Mouse (Mus musculus): ENCODE results near the gene Rin3. TPM values are rescaled to one million over a fixed set of nuclear protein-coding genes. Genes with fewer than 3 reads are reported as not detected.

Rin3 gene
- total RNA-seq, 2 experiments from 2014 or later: 19.2 to 21.6 TPM

DNA sequence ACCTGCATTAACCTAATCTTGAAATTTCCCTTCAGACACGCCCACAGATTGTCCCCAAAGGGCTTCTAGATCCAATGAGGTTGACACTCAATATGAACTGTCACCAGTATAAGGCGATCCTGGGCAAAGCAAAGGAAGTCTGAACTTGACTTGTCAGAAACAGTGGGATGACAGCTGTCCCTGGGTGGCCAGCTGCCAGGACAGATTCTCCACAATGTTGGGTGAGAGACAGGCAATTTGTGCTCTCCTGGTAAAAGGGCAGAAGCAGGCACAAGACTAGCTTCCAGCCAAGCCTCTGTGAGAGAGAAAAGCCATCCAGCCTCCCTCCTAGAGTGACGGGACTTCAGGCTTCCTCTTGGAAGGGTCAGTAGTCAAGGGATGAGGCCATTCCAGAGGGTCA lies 89.5 kb downstream of the Rin3 start:
- no peak for DNase-seq

DNA sequence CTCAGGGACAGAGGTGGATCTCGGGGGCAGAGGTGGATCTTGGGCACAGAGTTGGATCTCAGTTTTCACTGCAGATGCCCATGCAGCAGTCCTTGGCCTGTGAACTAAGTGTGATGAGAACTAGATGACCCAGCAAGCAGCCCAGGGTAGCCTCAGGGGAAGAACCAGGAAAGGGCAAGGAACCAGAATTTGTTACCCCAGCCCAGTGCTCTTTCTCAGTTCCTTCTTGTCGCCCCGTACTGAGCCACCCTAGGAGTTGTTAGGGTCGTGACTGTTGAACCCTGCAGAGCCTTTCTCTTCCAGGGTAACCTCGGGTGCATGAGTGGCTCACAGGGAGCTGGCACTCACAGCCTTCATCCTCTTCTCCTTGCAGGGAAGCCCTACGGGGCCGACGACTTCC lies 99.3 kb downstream of the Rin3 start:
- DNase-seq: no peak

DNA sequence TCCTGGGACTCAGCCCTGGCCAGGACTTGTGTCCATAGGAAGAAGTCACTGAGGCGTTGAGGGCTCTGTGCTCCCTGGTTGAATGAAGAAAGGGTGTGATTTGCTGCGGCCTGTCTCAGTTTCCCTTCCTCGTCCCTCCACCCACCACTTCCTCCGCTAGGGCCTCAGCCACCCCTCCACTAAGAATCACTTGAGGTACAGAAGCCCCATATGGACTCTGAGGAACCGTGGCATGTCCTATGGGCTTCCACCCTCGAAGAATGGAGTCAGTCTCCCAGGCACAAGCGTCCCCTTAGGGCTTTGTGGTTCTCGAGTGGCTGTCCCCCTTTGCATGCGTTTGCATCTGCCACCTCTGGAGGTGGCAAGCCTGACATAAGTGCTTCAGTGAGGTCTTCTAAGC lies 100.4 kb downstream of the Rin3 start:
- DNase-seq: no peak

DNA sequence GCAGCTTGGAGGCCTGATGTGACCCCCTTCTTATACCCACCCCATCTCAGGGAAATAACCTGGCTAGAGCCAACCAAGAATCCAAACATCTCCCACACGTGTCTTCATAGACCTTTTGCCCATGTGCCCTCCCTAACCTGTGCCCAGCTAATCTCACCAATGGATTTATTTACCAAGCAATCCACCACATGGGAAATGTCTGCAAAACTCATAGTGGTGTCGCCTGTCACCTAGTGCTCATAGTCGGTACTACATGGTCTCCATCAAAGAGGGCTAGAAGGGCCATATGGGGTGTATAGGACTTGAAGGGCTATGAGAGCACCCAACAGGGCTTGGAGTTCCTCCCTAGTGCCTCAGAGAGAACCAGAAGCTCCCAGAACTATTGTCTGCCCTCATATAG lies 102.0 kb downstream of the Rin3 start:
- DNase-seq: peak; percentile 54

DNA sequence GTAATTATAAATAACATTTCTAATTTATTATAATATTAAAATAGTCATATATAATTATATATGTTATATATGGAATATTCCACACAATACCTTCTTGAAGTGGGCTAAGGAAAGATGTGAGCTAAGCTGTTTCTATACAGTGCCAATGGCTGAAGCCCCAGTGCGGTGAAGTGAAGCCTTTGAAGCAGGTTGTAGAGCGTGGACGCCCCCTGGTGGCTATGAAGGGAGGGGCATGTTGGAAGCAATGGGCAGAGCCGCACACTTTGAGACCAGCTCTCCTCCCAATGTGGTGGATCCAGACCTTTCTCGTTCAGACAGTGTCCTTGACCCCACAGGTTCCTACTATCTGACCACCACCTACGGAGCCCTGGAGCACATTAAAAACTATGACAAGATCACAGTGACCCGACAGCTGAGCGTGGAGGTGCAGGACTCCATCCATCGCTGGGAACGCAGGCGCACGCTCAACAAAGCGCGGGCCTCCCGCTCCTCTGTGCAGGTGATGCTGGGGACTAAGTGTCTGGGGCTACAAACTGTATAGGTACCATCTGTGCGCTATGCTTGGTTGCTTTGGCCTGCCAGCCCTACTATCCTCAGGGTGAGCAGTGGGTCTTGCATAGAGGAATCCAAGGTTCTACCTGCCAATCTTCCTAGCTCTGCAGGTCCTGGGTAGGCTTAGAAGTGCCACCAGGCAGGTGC lies 104.5 kb downstream of the Rin3 start:
- peak; percentile 91 for DNase-seq

DNA sequence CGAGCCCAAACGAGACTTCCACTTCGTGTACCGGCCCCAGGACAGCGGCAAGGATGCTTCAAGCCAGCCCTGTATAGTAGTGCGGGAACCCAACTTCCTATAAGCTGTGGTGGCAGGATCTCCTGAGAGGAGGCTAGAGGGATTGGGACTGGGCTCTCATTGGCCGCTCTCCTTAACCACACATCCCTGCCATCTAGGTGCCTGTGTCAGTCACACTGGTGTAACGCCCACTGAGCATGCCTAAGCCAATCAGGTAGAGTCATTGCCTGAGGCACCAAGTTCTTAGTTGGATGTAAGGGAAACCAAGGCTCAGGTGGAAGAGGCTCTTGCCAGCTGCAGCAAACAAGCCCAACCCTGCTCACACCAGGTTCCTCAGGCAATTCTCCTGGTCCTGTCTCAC lies 107.2 kb downstream of the Rin3 start:
- DNase-seq: no peak

DNA sequence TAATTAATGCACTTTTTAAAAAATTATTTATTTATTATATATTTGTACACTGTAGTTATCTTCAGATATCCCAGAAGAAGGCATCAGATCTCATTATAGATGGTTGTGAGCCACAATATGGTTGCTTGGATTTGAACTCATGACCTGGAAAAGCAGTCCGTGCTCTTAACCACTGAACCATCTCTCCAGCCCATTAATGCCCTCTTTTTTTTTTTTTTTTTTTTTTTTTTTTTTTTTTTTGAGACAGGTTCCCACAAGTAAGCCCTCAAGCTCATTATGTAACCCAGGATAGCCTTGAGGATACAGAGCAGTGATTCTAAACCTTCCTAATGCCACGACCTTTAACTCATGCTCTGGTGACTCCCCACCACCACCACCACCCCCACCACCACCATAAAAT lies 108.3 kb downstream of the Rin3 start:
- no peak for DNase-seq

DNA sequence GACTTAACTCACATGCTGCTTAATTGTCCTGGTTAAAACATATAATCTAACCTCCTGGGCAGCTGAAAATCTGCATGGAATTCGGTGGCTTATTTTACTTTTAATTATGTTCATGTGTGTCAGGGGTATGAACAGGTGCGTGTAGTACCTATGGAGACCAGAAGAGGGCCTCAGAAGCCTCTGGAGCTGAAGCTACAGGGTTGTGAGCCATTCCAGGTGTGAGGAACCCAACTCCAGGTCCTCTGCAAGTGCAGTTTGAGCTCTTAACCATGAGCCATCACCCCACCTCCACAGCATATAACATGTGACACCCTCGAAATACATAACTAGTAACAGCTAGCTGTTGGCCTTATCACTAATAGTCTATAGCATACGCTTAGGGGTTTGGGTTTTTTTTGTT lies 109.1 kb downstream of the Rin3 start:
- DNase-seq: peak; percentile 54

DNA sequence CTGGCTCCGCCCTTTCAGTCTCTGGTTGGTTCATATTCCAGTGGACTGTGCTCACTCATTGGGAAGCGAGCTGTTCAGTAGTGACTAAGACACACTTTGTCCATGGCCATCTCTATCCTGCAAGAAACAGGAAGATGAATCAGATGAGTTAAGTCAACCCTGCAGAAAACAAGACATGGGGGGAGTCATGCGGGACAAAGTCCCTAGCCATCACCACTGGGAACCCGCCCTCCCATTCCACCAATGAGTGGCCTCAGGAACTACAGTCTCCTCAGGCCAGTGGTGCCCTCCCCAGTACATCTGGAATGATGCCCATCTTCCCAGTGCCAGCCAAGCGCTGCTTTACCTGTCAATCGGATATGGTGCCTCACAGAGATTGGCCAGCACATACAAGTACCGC lies 111.6 kb downstream of the Rin3 start:
- no peak for DNase-seq

DNA sequence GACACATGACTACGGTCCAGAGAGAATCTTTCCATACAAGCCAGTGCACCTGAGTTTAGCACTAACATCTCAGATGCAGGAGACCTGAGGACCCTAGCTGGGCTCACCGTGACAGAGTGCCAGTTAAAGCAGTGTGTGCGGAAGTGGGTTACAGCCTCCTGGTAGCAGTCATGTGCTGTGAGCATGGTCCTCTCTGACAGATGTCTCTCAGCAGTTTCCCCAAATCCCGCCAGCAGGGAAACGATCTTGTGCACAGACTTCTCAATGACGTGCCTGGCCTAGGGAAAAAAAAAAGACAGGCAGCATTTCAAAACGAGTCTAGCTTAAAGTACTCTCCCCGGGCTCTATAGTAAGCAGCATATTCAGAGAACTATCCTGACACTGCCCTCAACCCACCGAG lies 112.7 kb downstream of the Rin3 start:
- no peak for DNase-seq

DNA sequence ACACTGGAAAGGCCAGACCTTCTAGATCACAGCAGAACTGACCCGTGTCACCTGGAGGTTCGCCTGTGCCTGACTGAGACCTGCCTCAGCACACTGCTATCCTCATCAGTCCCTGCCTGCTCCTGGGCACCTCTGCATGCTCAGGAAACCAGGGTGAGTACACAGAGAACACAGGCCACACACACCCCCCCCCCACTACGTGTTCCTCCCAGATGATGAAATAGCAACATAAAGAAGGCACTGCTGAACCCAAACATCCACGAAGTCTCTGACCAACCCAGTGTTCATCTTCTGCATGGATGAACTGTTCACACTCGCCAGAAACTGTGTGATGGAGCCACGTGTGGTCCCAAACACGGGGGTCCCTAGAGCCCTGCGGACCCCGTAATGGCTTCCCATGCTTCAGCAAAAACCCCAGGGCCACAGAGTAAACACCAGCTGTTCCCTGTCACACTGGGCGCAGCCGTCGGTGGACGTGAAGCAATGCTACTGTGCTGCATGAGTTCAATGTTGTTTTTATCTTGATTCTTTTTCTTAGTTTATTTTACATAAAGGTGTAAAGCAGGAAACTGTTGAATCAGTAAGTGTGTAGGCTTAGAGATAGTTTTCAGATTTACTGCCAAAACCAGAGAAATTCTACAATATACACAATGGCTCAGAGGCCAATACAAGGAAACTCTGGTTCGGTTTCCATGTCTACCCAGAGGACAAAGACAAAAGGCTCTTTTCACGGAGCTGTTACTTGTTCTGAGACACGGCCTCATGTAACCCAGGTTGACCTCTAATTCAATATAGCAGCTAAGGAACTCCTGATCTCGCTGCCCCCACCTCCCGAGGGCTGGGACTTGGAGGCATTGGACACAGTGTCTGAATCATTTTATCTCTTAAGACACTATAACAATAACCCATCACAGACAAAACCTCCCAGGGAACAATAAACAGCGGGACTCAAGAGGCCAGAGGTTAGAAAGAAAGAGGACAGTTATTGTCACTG lies 113.4 kb downstream of the Rin3 start:
- no peak for DNase-seq

DNA sequence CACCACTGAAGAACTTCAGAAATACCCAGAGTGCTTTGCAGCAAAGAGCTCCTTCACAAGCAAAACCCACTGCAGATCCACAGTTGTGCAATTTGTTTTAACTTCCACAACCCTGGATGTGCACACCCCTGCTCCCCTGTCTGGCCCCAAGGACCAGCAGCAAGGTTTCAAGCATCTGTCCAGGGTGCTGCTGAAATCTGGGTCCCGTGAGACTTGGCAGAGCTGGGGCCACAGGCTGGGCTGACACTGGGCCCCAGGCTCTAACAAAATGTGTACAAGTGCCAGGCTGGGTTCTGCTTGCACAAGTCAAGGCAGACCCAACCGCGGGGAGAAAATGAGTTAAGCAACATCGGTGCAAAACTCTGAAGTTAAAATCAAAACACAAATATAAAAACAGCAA lies 115.7 kb downstream of the Rin3 start:
- peak; percentile 62 for DNase-seq

DNA sequence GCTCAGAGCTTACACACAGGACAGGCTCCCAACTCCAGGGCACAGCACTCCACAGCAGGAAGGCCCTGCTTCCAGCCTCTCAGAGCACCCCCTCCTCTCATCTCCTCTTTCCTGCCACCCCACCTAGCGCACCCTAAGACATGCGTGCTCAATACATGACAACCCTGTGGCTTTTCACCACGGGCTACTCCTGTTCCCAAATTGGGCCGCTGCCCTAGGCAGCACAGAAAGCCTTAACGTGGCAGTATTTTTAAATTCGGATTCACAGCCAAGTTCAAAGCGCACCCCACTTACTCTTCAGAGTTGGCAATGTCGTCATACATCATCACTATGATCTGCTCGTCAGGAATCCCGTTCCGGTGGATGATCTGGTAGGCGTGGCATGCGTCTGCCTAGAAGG lies 130.3 kb downstream of the Rin3 start:
- no peak for DNase-seq

DNA sequence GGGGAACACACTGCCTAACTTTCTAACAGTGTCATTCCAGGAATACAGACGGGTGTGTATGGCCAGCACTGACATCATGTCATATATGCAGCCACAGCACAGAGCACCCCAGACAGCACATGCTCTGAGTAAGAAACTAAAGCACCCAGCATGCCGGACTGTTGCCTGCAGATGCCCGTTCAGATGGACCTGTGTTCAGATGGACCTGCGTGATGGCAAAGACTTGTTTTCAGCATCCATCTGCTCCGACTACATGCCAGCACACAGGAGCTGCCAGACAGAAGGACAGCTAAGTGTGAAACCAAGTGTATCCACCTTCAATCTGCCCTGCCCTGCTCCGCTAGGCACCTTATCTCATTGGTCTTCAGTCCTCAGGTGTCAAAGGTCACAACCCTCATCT lies 131.8 kb downstream of the Rin3 start:
- DNase-seq: no peak

DNA sequence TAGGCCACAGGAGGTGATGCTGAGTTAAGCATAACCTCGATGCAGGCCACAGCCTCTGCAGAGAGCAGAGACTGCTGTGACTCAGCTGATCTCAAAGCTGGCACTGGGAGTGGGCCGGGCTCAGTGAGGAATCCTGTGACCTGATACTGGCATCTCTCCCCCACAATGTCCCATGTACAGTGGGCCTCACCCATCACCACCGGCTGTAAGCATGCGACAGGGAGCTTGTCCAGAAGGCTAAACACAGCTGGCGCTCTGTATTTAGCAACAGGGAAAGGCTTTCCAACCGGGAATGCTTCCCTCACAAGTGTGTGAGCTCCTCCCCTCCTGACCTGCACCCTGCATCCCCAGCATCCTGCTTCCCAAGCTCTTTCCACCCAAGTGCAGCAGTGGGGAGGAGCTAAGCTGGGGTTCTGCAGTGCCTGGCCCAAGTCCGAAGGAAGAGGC lies 133.6 kb downstream of the Rin3 start:
- DNase-seq: no peak

DNA sequence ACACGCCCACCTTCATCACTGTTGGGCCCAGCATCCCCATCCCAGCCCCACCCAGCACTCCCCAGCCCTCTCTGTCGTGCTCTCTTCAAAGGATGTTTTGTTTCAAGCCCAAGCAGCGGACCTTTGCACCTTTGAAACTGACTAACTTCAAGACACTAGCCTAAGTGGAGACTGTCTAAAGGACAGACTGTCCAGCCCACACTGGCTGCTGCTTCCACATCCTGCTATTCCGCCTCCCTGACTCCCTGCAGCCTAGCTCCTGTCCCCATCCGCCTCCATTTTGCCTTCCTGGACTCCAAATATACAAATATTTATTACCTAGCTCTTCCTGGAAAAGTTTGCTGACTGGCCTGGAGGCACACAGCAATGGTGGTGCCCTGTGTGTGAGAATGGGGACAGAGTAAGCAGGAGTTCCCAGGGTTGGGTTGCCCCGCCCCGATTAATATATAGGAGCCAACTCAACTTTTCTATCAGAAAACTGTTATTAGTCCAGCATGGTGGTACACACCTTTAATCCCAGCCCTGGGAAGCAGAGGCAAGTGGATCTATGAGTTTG lies 134.2 kb downstream of the Rin3 start:
- DNase-seq: no peak

DNA sequence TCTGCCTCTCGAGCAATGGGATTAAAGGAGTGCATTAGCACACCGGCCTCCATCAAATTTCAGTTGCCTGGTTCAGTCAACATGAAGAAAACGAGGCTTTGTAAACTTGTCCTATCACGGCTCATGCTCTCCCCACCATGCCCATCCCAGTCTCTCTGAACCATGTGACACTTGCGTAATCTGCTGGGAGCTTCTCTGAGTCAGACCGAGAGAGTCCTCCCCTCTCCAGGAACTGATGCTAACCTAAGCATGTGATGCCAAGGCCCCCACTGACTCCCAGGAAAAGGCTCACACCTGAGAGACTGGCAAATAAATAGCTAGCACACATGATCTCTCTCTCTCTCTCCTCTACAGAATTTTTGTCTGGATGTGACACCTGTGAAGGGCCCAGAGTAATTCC lies 134.9 kb downstream of the Rin3 start:
- no peak for DNase-seq

DNA sequence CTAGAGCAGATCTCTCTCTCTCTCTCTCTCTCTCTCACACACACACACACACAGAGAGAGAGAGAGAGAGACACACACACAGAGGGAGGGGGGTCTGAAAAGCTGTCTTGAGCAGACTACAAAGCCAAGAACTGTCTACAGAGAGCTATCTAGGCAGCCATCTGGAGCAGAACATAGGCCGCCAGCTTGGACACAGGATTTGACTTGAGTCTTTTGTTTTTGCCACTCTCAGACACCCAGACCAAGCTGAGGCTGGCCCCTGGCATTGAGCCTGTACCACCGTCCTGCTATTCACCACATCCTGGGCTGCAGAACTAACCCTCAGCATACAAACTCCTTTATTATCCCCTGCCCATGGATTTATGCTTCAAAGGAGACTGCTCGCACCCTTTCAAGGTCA lies 136.7 kb downstream of the Rin3 start:
- no peak for DNase-seq

DNA sequence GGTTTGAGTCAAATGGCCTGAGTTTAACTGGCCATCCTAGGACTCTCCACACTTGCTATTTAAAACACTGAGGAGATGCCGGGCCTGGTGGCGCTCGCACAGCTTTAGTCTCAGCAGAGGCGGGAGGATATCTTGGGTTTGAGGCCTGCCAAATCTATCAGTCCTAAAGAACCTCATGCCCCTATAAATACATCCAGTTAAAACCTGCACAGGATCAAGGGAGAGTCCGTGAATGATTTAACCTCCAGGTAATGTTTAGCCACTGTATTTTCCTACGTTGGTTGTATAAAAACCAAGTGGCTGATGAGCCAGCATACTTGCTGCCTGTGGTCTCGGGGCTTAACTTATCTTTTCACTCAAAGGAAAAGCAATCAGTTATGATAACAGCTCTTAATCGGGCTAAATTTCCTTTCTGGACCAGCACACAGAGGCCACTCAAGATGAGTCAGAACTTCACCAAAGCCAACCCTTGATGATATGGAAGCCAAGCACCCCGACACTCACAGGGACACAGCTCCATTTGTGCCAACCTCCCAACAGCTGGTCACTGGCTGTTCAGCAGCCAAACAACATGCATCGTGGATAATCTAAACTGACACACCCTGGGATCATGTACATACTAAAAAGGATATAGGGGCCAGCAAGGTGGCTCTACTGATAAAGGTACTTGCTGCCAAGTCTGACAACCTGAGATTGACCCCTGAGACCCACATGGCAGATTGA lies 137.5 kb downstream of the Rin3 start:
- DNase-seq: no peak

DNA sequence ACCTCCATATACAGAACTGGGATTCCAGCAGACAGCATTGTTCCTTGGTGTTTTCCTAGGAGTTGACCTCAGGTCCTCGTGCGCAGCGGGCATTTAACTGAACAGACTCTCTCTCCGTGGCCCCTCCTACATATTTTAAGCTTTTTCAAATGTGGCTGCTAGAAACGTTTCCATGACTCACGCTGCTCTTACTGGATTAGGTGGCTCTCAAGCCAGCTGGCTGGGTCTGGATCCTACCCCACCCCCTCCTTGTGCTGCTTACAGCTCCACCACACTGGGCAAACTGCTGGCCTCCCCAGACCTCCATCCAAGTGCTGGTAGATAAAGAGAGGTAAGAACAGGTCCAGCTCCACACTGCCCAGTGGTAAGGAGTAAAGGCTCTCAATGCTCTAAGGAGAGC lies 139.2 kb downstream of the Rin3 start:
- peak; percentile 62 for DNase-seq

DNA sequence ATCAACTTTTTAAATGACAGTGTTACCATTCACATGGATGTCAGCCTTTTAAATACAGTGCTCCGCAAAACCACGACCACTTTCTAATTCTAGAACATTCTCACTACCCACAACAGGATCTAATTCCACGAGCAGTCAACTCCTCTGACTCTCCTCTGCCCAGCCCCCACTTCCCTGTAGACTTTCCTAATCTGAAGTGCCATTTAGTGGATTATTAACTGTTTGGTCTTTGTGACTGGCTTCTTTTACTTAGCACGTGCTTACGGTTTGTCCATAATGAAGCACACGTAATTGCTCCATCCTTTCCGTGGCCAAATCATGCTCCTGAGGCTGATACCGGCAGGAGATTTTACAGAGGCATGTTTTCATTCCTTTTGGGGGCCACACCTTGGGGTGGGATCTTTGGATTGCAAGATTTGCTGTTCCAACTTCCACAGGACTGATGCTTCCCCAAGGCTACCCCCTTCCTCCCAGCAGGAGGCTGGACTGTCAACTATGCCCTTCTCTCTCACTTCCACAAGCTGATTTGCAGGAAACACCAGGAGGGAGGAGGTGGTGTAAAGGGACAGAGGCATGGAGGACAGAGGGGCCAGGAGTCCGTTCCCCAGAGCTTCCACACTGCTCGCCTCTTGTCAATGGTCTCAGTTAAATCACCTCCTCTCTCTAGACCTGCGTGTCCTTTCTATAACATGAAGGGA lies 139.9 kb downstream of the Rin3 start:
- no peak for DNase-seq

DNA sequence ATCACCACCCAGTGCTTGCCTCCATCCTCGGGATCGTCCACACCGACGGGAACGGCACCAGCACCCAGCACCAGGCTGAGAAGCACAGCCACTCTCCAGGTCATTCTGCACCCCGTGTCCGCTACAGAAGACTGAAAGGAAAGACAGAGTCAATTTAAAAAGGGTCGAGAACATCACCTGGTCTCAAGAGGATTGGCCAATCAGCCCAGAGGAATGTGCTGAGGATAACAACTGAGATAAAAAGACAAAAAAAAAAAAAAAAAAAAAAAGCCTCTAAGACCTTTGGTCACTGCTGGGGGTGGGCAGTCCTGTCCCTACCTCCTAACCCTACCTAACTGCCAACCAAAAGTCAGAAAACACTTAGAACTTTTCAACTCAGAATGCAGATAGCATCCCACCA lies 140.8 kb downstream of the Rin3 start:
- no peak for DNase-seq

Data from adrenal gland, postnatal 10 days (tissue).